Mouse (Mus musculus) CD8-positive naive resting alpha-beta T cell, adult 57 days (primary cell): ENCODE measurements around the gene Kmt5c. TPM values are rescaled to one million over a fixed set of nuclear protein-coding genes. Genes with fewer than 3 reads are reported as not detected.

Experiments
- total RNA-seq: library from RNA; stranded (reverse); gene quantifications from one replicate; pipeline ENCODE4 v1.2.4, GENCODE M21; 2023

Kmt5c gene
- 62.8 TPM for total RNA-seq

DNA sequence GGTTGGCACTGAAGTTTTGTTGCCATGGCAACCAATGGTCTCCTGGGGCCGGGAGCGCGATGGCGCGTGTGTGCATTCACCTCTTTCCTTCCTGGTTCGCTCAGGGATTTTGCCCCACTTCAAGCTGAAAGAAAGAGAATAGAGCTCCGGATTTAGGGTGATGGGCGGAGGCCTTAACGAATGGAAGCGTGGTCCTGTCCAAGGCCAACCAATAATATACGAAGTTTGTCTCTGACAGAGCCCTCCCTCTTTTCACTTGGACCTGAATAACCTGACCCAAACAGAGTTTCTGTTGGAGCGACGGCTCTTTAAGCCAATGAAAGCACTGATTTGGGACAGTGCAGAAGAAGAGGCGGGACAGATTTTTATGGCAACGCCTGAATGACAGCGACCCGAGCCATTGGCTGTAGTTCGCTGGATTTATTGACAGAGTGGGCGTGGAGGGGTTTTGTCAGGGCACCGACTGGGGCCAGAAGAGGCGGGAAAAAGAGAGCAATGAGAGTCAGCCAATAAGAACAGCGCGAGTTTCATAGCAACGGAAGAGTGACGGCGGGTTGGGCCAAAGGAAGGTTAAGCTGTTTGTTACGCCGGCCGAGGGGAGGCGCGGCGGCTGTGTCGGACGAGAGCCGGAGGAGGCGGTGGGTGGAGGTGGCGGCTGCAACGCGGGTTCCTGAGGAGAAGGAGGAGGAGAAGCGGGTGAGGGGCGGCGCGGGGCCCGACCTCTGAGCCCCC is at the start of gene Kmt5c:
Gene Kmt5c (plus strand): TSS at position 572 of the 732 bp plus-strand sequence.

DNA sequence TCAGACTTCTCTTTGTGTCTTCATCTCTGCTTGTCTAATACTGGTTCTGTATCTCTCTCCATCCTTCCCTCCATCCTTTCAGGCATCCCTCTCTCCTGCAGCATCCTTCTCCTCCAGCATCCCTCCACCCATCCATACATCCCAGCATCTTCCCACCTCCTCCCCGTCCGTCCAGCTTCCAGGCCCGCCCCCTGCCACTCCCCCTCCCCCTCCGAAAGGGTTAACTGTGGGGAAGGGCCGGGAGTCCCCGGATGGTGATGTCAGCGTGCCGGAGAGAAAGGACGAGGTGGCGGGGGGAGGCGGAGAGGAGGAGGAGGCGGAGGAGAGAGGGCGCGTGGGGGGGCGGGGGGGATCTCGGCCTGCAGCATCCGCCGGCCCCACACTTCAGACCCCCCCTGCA is 49.5 kb upstream of the Kmt5c start, which contains the start of gene Brsk1:
Gene Brsk1 (plus strand): TSS at position 218 of the 400 bp plus-strand sequence.

DNA sequence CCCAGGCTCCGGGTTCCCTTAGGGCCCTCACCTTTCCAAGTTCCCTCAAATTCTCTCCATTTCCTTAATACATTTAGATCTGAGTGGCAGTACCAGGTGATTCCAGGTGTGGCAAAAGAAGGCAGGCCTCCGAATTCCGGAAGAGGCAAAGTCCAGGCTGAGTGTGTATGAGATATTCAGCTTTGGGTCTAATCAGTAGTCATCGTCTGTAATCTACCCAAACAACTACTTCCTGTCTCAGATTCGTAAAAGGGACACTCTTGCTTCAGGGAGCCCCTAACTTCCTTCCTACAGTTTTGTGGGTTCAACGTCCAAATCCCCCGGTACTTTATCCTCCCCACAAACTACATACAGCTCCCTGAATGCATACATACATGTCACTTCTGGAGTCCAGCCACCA is 14.7 kb upstream of the Kmt5c start, which contains the start of gene Tmem150b:
Gene Tmem150b (minus strand): TSS at position 81 of the 400 bp plus-strand sequence.

DNA sequence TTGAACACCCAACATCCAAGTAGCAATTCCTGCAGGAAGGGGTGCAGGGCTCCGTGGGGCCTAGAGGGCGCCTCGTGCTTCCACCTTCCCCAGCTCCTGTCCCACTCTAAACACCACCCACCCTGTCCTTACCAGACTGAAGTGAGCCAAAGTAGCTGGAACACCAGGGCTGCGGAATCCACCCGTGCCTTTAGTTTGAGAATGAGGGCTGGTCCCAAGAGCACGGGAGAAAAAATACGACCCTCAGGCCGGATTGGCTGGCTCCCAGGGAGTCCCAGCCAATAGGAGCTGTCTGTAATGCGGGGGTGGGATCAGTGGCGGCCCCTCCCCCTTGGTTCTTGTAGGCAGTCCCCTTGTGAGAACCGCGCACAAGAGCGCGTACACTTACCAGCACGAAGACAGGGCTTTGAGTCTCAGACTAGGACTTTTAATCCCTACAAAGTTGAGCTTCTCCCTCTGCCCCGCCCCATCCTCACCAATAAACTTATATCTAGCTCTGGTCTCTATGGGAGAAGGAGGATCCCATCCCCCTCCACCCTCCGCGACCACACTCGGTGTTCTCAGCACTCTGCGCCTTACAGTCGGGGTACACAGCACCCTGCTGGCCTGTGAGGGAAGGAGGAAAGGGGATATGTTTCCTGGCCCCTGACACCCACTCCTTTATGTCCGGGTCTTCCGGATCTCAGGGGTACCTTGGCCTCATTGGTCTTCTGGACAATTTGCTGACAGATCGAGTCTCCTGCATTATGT is 13.1 kb downstream of the Kmt5c start, which contains the start of gene Cox6b2:
Gene Cox6b2 (minus strand): TSS at position 274 of the 750 bp plus-strand sequence.

DNA sequence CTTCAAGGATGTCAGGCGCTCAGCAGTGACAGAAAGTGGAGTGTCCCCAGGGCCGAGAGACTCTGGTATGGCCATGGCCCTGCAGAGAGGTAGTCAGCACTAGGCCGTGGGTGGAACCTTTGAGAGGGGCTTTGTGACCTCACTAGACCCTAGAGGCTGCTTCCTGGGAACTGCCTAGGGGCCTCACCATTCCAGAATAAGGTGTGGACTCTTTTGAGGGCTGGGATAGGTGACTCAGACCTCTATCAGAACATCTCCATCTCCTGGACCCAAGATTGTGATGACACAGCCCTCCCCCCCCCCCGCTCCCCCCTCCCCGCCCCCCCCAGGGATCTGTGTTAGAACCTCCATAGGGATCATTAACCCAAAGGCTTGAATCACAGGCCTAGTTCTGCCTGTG is 31.3 kb downstream of the Kmt5c start, which contains the start of gene Fam71e2:
Gene Fam71e2 (minus strand): TSS at position 101 of the 400 bp plus-strand sequence.

DNA sequence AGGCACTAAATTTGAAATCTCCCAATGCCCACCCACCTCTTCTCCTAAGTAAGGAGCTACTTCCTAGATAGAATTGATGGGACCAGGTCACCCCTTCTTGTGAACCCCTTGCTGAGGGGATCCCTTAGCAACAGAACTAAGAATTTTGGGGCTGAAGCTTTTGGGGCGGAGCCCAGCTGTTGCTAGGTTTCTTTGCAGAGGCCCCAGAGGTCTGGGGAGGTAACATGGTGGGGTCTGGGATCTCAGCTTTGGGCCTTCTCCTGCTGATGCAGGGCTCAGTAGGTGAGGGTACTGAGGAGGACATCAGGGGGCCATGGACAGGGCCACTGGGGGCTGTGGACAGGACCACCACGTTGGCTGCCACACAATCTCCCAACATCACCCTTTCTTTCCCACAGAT is 42.8 kb downstream of the Kmt5c start, which contains the start of the genes Il11 and Tmem190:
Gene Il11 (minus strand): TSS at position 101 of the 400 bp plus-strand sequence.
Gene Tmem190 (plus strand): TSS at position 179 of the 400 bp plus-strand sequence.

DNA sequence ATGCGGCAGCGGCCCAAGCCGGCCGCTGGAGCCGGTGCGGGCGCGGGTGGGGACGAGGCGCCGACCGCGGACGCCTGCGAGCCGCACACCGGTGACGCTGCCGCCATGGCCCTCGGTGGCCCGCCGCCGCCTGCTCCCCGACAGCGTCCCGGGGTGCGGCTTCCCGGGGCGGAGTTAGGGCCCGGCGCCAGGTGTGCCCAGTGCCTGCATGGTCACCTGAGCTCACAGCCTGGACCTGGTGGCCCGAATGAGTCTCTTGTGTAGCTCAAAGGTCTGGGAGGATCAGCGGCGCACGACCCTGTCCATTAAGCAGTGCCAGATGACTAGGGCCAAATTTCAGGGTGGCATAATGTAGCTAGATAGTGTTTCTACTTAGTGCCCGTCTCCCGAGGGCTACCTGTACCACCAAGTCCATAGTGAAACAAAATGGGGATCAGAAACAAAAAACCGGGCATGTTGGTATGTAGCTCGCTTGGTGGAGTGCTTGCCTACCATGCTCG is 49.6 kb downstream of the Kmt5c start, which contains the start of gene Tmem238:
Gene Tmem238 (minus strand): TSS at position 221 of the 500 bp plus-strand sequence.

DNA sequence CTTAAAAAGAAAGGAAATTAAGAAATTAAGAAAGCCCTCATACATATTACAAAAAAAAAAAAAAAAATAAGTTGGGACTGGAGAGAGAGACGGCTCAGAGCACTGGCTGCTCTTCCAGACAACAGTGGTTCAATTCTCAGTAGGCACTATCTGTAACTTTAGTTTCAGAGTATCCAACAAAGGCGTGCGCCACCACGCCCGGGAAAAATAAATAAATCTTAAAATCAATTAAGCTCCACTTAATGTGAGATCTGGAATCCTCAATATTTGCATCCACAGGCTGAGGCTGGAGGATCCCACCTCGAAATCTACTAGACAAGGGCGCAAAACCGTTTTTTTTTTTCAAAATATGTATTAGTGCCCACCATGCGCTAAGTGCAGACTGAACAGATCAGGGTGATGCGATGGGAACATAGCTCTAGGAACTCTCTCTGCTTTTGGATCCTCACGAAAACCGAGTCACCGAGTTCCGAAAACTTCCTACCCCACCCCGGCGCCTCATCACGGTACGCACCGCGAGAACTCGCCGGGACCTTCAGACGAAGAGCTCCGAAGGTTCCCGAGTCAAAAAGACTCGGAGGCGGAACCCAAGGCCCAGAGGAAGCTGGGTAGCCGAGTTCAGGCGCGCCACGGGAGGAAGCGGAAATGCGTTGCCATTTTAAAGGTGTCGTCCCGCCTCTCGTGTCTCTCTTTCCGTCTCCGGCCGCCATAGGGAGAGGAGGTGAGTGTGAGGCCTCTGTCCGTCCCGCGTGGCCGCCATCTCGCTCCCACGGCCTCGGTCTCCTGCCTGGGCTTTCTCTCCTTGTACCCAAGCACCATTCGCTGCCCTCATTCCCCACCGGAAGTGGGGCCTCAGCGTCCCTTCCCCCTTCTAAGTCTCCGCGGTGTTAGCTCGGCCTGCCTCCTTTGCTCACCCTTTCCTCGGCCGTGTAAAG is 52.6 kb downstream of the Kmt5c start, which contains the start of gene Rpl28:
Gene Rpl28 (plus strand): TSS at position 597 of the 935 bp plus-strand sequence.

Other genes starting within 250 kb of the Kmt5c start
- 225 TPM for gene Ppp1r12c, start 238.4 kb upstream of the Kmt5c start, total RNA-seq
- 3.4 TPM for gene Tnnt1, start 223.7 kb upstream of the Kmt5c start, total RNA-seq
- gene Tnni3, start 215.9 kb upstream of the Kmt5c start, total RNA-seq: not detected
- gene Dnaaf3, start 207.7 kb upstream of the Kmt5c start, total RNA-seq: not detected
- gene Syt5, start 192.6 kb upstream of the Kmt5c start, total RNA-seq: 0.28 TPM
- gene Ptprh, start 136.1 kb upstream of the Kmt5c start, total RNA-seq: not detected
- gene Tmem86b, start 108.7 kb upstream of the Kmt5c start, total RNA-seq: 68.5 TPM
- gene Ppp6r1, start 81.1 kb upstream of the Kmt5c start, total RNA-seq: 272 TPM
- gene Hspbp1, start 55.0 kb upstream of the Kmt5c start, total RNA-seq: 65.9 TPM
- not detected for gene Brsk1, start 49.5 kb upstream of the Kmt5c start, total RNA-seq
- 0.40 TPM for gene Tmem150b, start 14.9 kb upstream of the Kmt5c start, total RNA-seq
- gene Cox6b2, start 13.0 kb downstream of the Kmt5c start, total RNA-seq: 4.5 TPM
- gene Fam71e2, start 31.2 kb downstream of the Kmt5c start, total RNA-seq: not detected
- not detected for gene Il11, start 42.7 kb downstream of the Kmt5c start, total RNA-seq
- not detected for gene Tmem190, start 42.8 kb downstream of the Kmt5c start, total RNA-seq
- gene Tmem238, start 49.5 kb downstream of the Kmt5c start, total RNA-seq: 1.4 TPM
- gene Rpl28, start 52.8 kb downstream of the Kmt5c start, total RNA-seq: 2,425 TPM
- gene Ube2s, start 72.5 kb downstream of the Kmt5c start, total RNA-seq: 155 TPM
- gene Shisa7, start 104.6 kb downstream of the Kmt5c start, total RNA-seq: 0.12 TPM
- 3.4 TPM for gene Isoc2b, start 130.1 kb downstream of the Kmt5c start, total RNA-seq
- 10.2 TPM for gene Isoc2a, start 137.0 kb downstream of the Kmt5c start, total RNA-seq
- gene Gm36210, start 166.4 kb downstream of the Kmt5c start, total RNA-seq: not detected
- gene Zfp628, start 175.1 kb downstream of the Kmt5c start, total RNA-seq: 36.5 TPM
- 16.7 TPM for gene Nat14, start 181.9 kb downstream of the Kmt5c start, total RNA-seq
- 0.64 TPM for gene Ssc5d, start 185.7 kb downstream of the Kmt5c start, total RNA-seq
- gene Sbk2, start 224.3 kb downstream of the Kmt5c start, total RNA-seq: not detected
- gene Sbk3, start 231.1 kb downstream of the Kmt5c start, total RNA-seq: not detected